In genomic region chr16:17277342-17278211, GRCm38 (mm10) we compare ENCODE assay signal across 7 mouse cellular contexts. TPM values are rescaled to one million over a fixed set of nuclear protein-coding genes. Genes with fewer than 3 reads are reported as not detected.
DNase-seq lines count a peak whose midpoint lies in the region; ATAC-seq and TF ChIP-seq lines count a peak whose summit lies in the region.

No protein-coding gene starts in this region.

- H3K4me1 ChIP-seq in ES-E14 (ENCODE audit: control insufficient read depth in 2 of 2, insufficient read depth in 2 of 2, low read length in 2 of 2, poor library complexity in 1 of 2) = no peaks in the 10 kb centered on the region
- H3K4me1 ChIP-seq in forebrain, embryonic 11.5 days (replicated peaks; ENCODE audit: control insufficient read depth, insufficient read depth, low read length) = peaks cover 16% of the 10 kb centered on the region
- peaks cover 19% of the 10 kb centered on the region for H3K4me1 ChIP-seq in stomach, embryonic 15.5 days

- H3K9ac ChIP-seq in ES-E14 (ENCODE audit: insufficient read depth, low read depth, low read length, poor library complexity, severe bottlenecking) = peak overlapping the region; percentile 48
- H3K9ac ChIP-seq in forebrain, embryonic 11.5 days (ENCODE audit: low read length) = peak overlapping the region; percentile 3; the same call in 1 of the 2 replicates
- H3K9ac ChIP-seq in stomach, embryonic 15.5 days = no peak overlapping the region

- peak; percentile 27 for DNase-seq in ES-E14 (ENCODE audit: low read depth, low spot score)
- DNase-seq in brain, adult 2 months (ENCODE audit: low read depth, low spot score) = peak; percentile 87
- peak; percentile 71 for DNase-seq in forebrain, embryonic 11.5 days (ENCODE audit: low spot score)
- peak; percentile 82 for DNase-seq in induced T-regulatory cell, adult 2 months (ENCODE audit: low read depth)
- peak; percentile 71 to 82 for DNase-seq in left cerebral cortex, postnatal 14 days (ENCODE audit: low spot score in 2 of 2)
- DNase-seq in mesoderm, embryonic 11.5 days (ENCODE audit: low read depth, low spot score) = peak; percentile 66

- peaks cover 17% of the 10 kb centered on the region; the same call in 1 of the 2 replicates for H3K36me3 ChIP-seq in ES-E14 (ENCODE audit: control insufficient read depth, insufficient read depth, low read length, poor library complexity, severe bottlenecking)
- no peaks in the 10 kb centered on the region; the same call in 1 of the 2 replicates for H3K36me3 ChIP-seq in forebrain, embryonic 11.5 days (ENCODE audit: control insufficient read depth, insufficient read depth, low read length)
- peaks cover 7% of the 10 kb centered on the region; the same call in 1 of the 2 replicates for H3K36me3 ChIP-seq in stomach, embryonic 15.5 days

- H3K4me2 ChIP-seq in forebrain, embryonic 11.5 days (ENCODE audit: low read depth, low read length, severe bottlenecking) = peak overlapping the region; percentile 96
- H3K4me2 ChIP-seq in stomach, embryonic 15.5 days = peak overlapping the region; percentile 96

- 2% methylated on average over 61 of the region's 61 CpGs for WGBS in forebrain, embryonic 11.5 days
- WGBS in stomach, embryonic 15.5 days = 7% methylated on average over 61 of the region's 61 CpGs

- in situ Hi-C loops in ES-E14 (cut with MboI; ENCODE audit: low sequenced_read_pairs in 2 of 2, unreplicated experiment in 2 of 2) = no loop called here

- H3K27ac ChIP-seq in ES-E14 (ENCODE audit: insufficient read depth, low read depth, low read length, poor library complexity, severe bottlenecking) = no peak overlapping the region
- H3K27ac ChIP-seq in forebrain, embryonic 11.5 days (ENCODE audit: low read depth, low read length) = no peak overlapping the region
- H3K27ac ChIP-seq in stomach, embryonic 15.5 days = no peak overlapping the region

- intact Hi-C loops in left cerebral cortex, postnatal 14 days (cut with DNase I) = loop anchor here (1.0 to 5.0 kb wide), 2 partner anchors 68 to 145 kb away; partner anchors contain the start of gene Sdf2l1

- peak overlapping the region; percentile 70 to 84 for H3K4me3 ChIP-seq in ES-E14 (ENCODE audit: insufficient read depth in 1 of 2, low read depth in 1 of 2, low read length in 2 of 2, poor library complexity in 1 of 2, severe bottlenecking in 1 of 2)
- H3K4me3 ChIP-seq in forebrain, embryonic 11.5 days (ENCODE audit: low read depth, low read length) = peak overlapping the region; percentile 50
- H3K4me3 ChIP-seq in stomach, embryonic 15.5 days (replicated peaks) = peak overlapping the region; percentile 63

- H3K27me3 ChIP-seq in forebrain, embryonic 11.5 days (ENCODE audit: control insufficient read depth, insufficient read depth, low read length) = peaks cover 24% of the 10 kb centered on the region
- peaks cover 18% of the 10 kb centered on the region for H3K27me3 ChIP-seq in stomach, embryonic 15.5 days (replicated peaks)

- peak; percentile 28; the same call in 1 of the 2 replicates for ATAC-seq in forebrain, embryonic 11.5 days (replicated peaks; ENCODE audit: low FRiP score)
- ATAC-seq in stomach, embryonic 15.5 days (ENCODE audit: insufficient read depth, low FRiP score, low read depth) = no peak

- H3K9me3 ChIP-seq in ES-E14 (ENCODE audit: control insufficient read depth, insufficient read depth, low read depth, low read length) = no peaks in the 10 kb centered on the region
- H3K9me3 ChIP-seq in forebrain, embryonic 11.5 days (ENCODE audit: control insufficient read depth, low read length) = no peaks in the 10 kb centered on the region
- no peaks in the 10 kb centered on the region for H3K9me3 ChIP-seq in stomach, embryonic 15.5 days

TF ChIP-seq in ES-E14, 5 proteins besides CTCF, POLR2A, EP300 and RAD21:
- TF ChIP-seq HCFC1 (IDR thresholded peaks at IDR 0.05; ENCODE audit: borderline replicate concordance, insufficient read depth, low read length) (peak; percentile 27; the same call in 1 of the 2 replicates), CHD2 (IDR thresholded peaks at IDR 0.05; ENCODE audit: low read depth, low read length) (no peak), MAFK (IDR thresholded peaks at IDR 0.05; ENCODE audit: insufficient read depth, low read depth, low read length) (no peak), ZC3H11A (IDR thresholded peaks at IDR 0.05; ENCODE audit: borderline replicate concordance, low read depth, low read length) (no peak), ZNF384 (IDR thresholded peaks at IDR 0.05; ENCODE audit: low read depth, low read length) (no peak)

RNA-seq across cellular contexts. Expression of gene Tmem191c, which starts 1.7 kb away (rescaled TPM):
- total RNA-seq in ES-E14 (2012; rRNA removed) = 45.1 and 68.6 TPM in 2 replicates
- 7.7 and 10.5 TPM in 2 replicates for polyA plus RNA-seq in forebrain, embryonic 11.5 days (2014; fragmentation: Nextera tagmentation; extraction: Ambion mirVana)
- total RNA-seq in left cerebral cortex, postnatal 14 days (2021) = 100 to 1,000 TPM; 118 to 134 TPM
- polyA plus RNA-seq in stomach, embryonic 15.5 days (2015; fragmentation: Nextera tagmentation; extraction: Ambion mirVana) = 18.2 and 19.2 TPM in 2 replicates

RNA-seq across cellular contexts. Expression of gene Hic2, which starts 44.2 kb away (rescaled TPM):
- total RNA-seq in ES-E14 (2012; rRNA removed) = 35.0 and 35.9 TPM in 2 replicates
- polyA plus RNA-seq in forebrain, embryonic 11.5 days (2014; fragmentation: Nextera tagmentation; extraction: Ambion mirVana) = 10.7 and 11.3 TPM in 2 replicates
- 1 to 10 TPM; 4.8 to 5.0 TPM for total RNA-seq in left cerebral cortex, postnatal 14 days (2021)
- polyA plus RNA-seq in stomach, embryonic 15.5 days (2015; fragmentation: Nextera tagmentation; extraction: Ambion mirVana) = 4.5 and 6.1 TPM in 2 replicates

RNA-seq across cellular contexts. Expression of gene Serpind1, which starts 53.6 kb away (rescaled TPM):
- total RNA-seq in ES-E14 (2012; rRNA removed) = 0.09 TPM in 1 of 2 replicates, not detected in the other
- polyA plus RNA-seq in forebrain, embryonic 11.5 days (2014; fragmentation: Nextera tagmentation; extraction: Ambion mirVana) = 0.20 and 0.48 TPM in 2 replicates
- total RNA-seq in left cerebral cortex, postnatal 14 days (2021) = 1 to 10 TPM; 1.8 TPM
- polyA plus RNA-seq in stomach, embryonic 15.5 days (2015; fragmentation: Nextera tagmentation; extraction: Ambion mirVana) = 5.8 and 12.9 TPM in 2 replicates

Comparison
In these comparisons a context has a peak if more than half of its experiments do, and no peak if none do; other contexts are left out.
1. DNase-seq: peak in every context shown above with its lines; median percentile 87 in brain, adult 2 months; 82 in induced T-regulatory cell, adult 2 months; 76 in left cerebral cortex, postnatal 14 days; 71 in forebrain, embryonic 11.5 days; 66 in mesoderm, embryonic 11.5 days; 27 in ES-E14.